Mouse (Mus musculus) limb, embryonic 15.5 days (tissue): ENCODE measurements around the gene Vmn1r128. TPM values are rescaled to one million over a fixed set of nuclear protein-coding genes. Genes with fewer than 3 reads are reported as not detected.
"Not testable (repeated sequence)": the region's sequence is repeated elsewhere in the genome, so short reads cannot be mapped to it uniquely, and the experiment has no call there.

Experiments used
- ATAC-seq: fragments of 200-750 bp; cut with Nextera tagmentation; 2 replicates; pipeline ENCODE4 v1.8.0; 2017; ENCODE audit warnings: low read depth, moderate TSS enrichment; ENCODE audit not compliant: insufficient number of reproducible peaks, low FRiP score, low TSS enrichment
- H3K27ac ChIP-seq: fragments of 300-500 bp; sonication (generic); 2 replicates; pipeline ENCODE4 v1.5.1; 2015; ENCODE audit warnings: moderate library complexity, mild to moderate bottlenecking, inconsistent platforms
- H3K27me3 ChIP-seq: fragments of 300-500 bp; sonication (generic); 2 replicates; pipeline ENCODE4 v1.6.1; 2015; ENCODE audit warnings: inconsistent platforms
- H3K36me3 ChIP-seq: fragments of 300-500 bp; sonication (generic); 2 replicates; pipeline ENCODE4 v1.6.1; 2015; ENCODE audit warnings: inconsistent platforms
- H3K4me1 ChIP-seq: fragments of 300-500 bp; sonication (generic); 2 replicates; pipeline ENCODE4 v1.6.1; 2015; ENCODE audit warnings: inconsistent platforms
- H3K4me2 ChIP-seq: fragments of 300-500 bp; sonication (generic); 2 replicates; pipeline ENCODE4 v1.6.1; 2015; ENCODE audit warnings: mild to moderate bottlenecking, inconsistent platforms
- H3K4me3 ChIP-seq: fragments of 300-500 bp; sonication (generic); 2 replicates; pipeline ENCODE4 v1.5.1; 2015; ENCODE audit warnings: mild to moderate bottlenecking, inconsistent platforms
- H3K9ac ChIP-seq: fragments of 300-500 bp; sonication (generic); 2 replicates; pipeline ENCODE4 v1.6.1; 2015; ENCODE audit warnings: inconsistent platforms
- H3K9me3 ChIP-seq: fragments of 300-500 bp; sonication (generic); 2 replicates; pipeline ENCODE4 v1.6.1; 2016; ENCODE audit warnings: inconsistent platforms
- WGBS: fragments of 180-500 bp; shearing (Covaris S2); methylation state at CpG from one replicate; pipeline ENCODE4 v1.1.7; 2015; 5-methylcytosine and 5-hydroxymethylcytosine counted together
- polyA plus RNA-seq: library from polyadenylated mRNA; unstranded; fragments of >200 nt; fragmentation: Nextera tagmentation; extraction: Ambion mirVana; gene quantifications from 2 replicates; pipeline ENCODE4 v1.2.1, GENCODE M21; 2015

The Vmn1r128 gene
- polyA plus RNA-seq = not detected in 2 replicates

- not testable (repeated sequence) for ATAC-seq, H3K36me3 ChIP-seq, H3K27ac ChIP-seq, H3K27me3 ChIP-seq, H3K9me3 ChIP-seq, H3K4me2 ChIP-seq, H3K4me1 ChIP-seq, H3K4me3 ChIP-seq, H3K9ac ChIP-seq
- 67% methylated on average over 1 of the region's 1 CpGs for WGBS
Measured at GRCm38 (mm10) chr7:21349073-21349472, at the start of gene Vmn1r128. Gene Vmn1r128 (plus strand): TSS chr7:21349373.

- not testable (repeated sequence) for H3K27ac ChIP-seq, H3K9ac ChIP-seq, H3K4me3 ChIP-seq, H3K9me3 ChIP-seq, H3K4me1 ChIP-seq, H3K27me3 ChIP-seq, ATAC-seq, H3K4me2 ChIP-seq, H3K36me3 ChIP-seq
- WGBS = no CpG with 5 or more reads among the region's 5 CpGs
Measured at GRCm38 (mm10) chr7:21301367-21301766, 47.8 kb upstream of the Vmn1r128 start, which contains the start of gene Vmn1r126. Gene Vmn1r126 (minus strand): TSS chr7:21301467.

GRCm38 (mm10) chr7:21319761-21320160 lies 29.4 kb upstream of the Vmn1r128 start, which contains the start of gene Vmn1r127:
Gene Vmn1r127 (minus strand): TSS chr7:21319861.
- not testable (repeated sequence) for H3K4me3 ChIP-seq, H3K27ac ChIP-seq, H3K4me2 ChIP-seq, H3K4me1 ChIP-seq, H3K36me3 ChIP-seq, H3K27me3 ChIP-seq, ATAC-seq, H3K9me3 ChIP-seq, H3K9ac ChIP-seq
- WGBS = no CpG with 5 or more reads among the region's 3 CpGs

- H3K27ac ChIP-seq, H3K4me1 ChIP-seq, H3K27me3 ChIP-seq, ATAC-seq, H3K4me3 ChIP-seq, H3K36me3 ChIP-seq, H3K4me2 ChIP-seq, H3K9me3 ChIP-seq, H3K9ac ChIP-seq: not testable (repeated sequence)
- no CpG with 5 or more reads among the region's 1 CpGs for WGBS
Measured at GRCm38 (mm10) chr7:21361191-21361590, 12.0 kb downstream of the Vmn1r128 start, which contains the start of gene Vmn1r129. Gene Vmn1r129 (minus strand): TSS chr7:21361291.

Other genes with a start within 250 kb of the Vmn1r128 start
- gene Vmn1r122, start 215.2 kb upstream of the Vmn1r128 start, polyA plus RNA-seq = not detected in 2 replicates
- not detected in 2 replicates for gene Vmn1r123, start 187.2 kb upstream of the Vmn1r128 start, polyA plus RNA-seq
- not detected in 2 replicates for gene Gm5157, start 158.9 kb upstream of the Vmn1r128 start, polyA plus RNA-seq
- not detected in 2 replicates for gene Vmn1r124, start 88.8 kb upstream of the Vmn1r128 start, polyA plus RNA-seq
- not detected in 2 replicates for gene Vmn1r125, start 77.2 kb upstream of the Vmn1r128 start, polyA plus RNA-seq
- gene Vmn1r126, start 47.9 kb upstream of the Vmn1r128 start, polyA plus RNA-seq = not detected in 2 replicates
- gene Vmn1r127, start 29.5 kb upstream of the Vmn1r128 start, polyA plus RNA-seq = not detected in 2 replicates
- not detected in 2 replicates for gene Vmn1r129, start 11.9 kb downstream of the Vmn1r128 start, polyA plus RNA-seq
- not detected in 2 replicates for gene Gm6882, start 83.4 kb downstream of the Vmn1r128 start, polyA plus RNA-seq
- gene Vmn1r130, start 162.4 kb downstream of the Vmn1r128 start, polyA plus RNA-seq = not detected in 2 replicates
- gene Vmn1r131, start 196.7 kb downstream of the Vmn1r128 start, polyA plus RNA-seq = not detected in 2 replicates